Mouse (Mus musculus) liver, embryonic 12.5 days (tissue): ENCODE measurements around the gene Myocos. TPM values are rescaled to one million over a fixed set of nuclear protein-coding genes. Genes with fewer than 3 reads are reported as not detected.

ENCODE experiments used
- ATAC-seq: fragments of 200-750 bp; cut with Nextera tagmentation; 2 replicates; pipeline ENCODE4 v1.8.0; 2017; ENCODE audit warnings: moderate number of reproducible peaks, mild to moderate bottlenecking, moderate library complexity
- H3K27ac ChIP-seq: fragments of 300-500 bp; sonication (generic); 2 replicates; pipeline ENCODE4 v1.5.1; 2016; ENCODE audit warnings: mild to moderate bottlenecking
- H3K27me3 ChIP-seq: fragments of 300-500 bp; sonication (generic); replicated peaks from 2 replicates; pipeline ENCODE4 v1.6.1; 2016; ENCODE audit warnings: mild to moderate bottlenecking, moderate library complexity
- H3K36me3 ChIP-seq: fragments of 300-500 bp; sonication (generic); 2 replicates; pipeline ENCODE4 v1.6.1; 2016; ENCODE audit warnings: mild to moderate bottlenecking, moderate library complexity
- H3K4me1 ChIP-seq: fragments of 300-500 bp; sonication (generic); 2 replicates; pipeline ENCODE4 v1.6.1; 2016
- H3K4me2 ChIP-seq: fragments of 300-500 bp; sonication (generic); 2 replicates; pipeline ENCODE4 v1.6.1; 2016; ENCODE audit warnings: mild to moderate bottlenecking, moderate library complexity
- H3K4me3 ChIP-seq: fragments of 300-500 bp; sonication (generic); 2 replicates; pipeline ENCODE4 v1.5.1; 2016; ENCODE audit warnings: mild to moderate bottlenecking, moderate library complexity
- H3K9ac ChIP-seq: fragments of 300-500 bp; sonication (generic); 2 replicates; pipeline ENCODE4 v1.6.1; 2016; ENCODE audit warnings: mild to moderate bottlenecking, moderate library complexity
- H3K9me3 ChIP-seq: fragments of 300-500 bp; sonication (generic); replicated peaks from 2 replicates; pipeline ENCODE4 v1.6.1; 2016; ENCODE audit warnings: mild to moderate bottlenecking, moderate library complexity
- WGBS: fragments of 180-500 bp; shearing (Covaris S2); methylation state at CpG from one replicate; pipeline ENCODE4 v1.1.7; 2016; ENCODE audit not compliant: insufficient replicate concordance; 5-methylcytosine and 5-hydroxymethylcytosine counted together
- polyA plus RNA-seq: library from polyadenylated mRNA; unstranded; fragments of >200 nt; fragmentation: Nextera tagmentation; extraction: Ambion mirVana; gene quantifications from 2 replicates; pipeline ENCODE4 v1.2.1, GENCODE M21; 2016

Gene Myocos
- not detected in 2 replicates for polyA plus RNA-seq

DNA sequence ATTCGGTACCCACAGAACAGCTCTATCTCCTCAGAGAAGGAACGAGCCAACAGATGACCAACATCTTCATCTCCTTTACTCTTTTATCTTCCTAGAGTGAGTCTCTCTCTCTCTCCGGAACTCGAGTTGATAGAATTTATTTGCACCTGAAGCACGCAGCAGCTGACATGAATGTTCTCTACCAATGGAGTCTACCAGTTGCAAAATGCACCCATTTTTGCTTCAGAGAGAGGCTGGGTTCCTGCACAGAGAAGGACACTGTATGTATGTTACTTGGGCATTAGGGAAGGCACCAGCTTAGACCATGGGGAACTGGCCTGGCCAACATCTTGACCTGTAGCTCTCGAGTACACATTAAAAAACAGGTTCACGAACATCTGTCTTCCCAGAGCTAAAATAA, at the start of gene Myocos:
Gene Myocos (minus strand): TSS at position 101 of the 400 bp plus-strand sequence.
- Histone ChIP-seq H3K36me3 (no peaks in the 10 kb centered on the region), H3K9ac (no peak within 1 kb of the TSS), H3K4me3 (no peak within 1 kb of the TSS), H3K27me3 (no peaks in the 10 kb centered on the region; the same call in 1 of the 2 replicates), H3K4me2 (no peak within 1 kb of the TSS), H3K27ac (no peak within 1 kb of the TSS), H3K9me3 (no peaks in the 10 kb centered on the region), H3K4me1 (peaks cover 7% of the 10 kb centered on the region; the same call in 1 of the 2 replicates)
- 65% methylated on average over 7 of the region's 7 CpGs for WGBS
- no peak for ATAC-seq

DNA sequence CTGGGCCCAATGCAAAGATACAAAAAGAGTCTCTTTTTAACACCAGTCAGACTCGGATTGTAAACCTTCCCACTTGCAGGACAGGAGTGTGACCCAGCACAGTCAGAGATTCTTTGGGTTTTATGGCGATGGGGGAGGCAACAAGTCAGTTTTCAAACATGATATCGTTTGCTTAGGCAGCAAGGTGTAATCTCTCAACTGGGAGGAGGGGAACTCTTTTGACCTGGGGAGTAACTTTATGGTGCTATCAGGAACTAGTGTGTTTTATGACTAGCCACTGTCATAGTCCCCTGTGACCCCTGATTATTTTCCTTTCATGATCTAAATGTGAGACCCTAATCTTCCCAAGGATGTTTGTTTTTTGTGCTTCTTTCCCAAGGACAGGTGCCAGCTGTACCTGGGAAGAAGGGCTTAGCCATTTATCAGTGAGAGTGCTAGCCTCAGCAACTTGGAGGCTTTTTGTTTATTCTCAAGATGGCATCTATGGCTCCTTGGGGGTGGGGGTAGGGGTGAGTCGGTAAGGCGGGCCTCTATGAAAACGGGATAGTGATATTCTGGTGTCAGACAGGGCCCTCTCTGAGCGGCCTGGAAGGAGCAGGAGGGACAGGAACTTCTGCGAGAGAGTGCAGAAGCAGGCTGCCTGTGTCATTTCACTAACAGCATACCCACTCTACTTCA, 42.5 kb upstream of the Myocos start:
- WGBS: 80% methylated on average over 8 of the region's 8 CpGs
- no peak; the same call in 1 of the 2 replicates for ATAC-seq

DNA sequence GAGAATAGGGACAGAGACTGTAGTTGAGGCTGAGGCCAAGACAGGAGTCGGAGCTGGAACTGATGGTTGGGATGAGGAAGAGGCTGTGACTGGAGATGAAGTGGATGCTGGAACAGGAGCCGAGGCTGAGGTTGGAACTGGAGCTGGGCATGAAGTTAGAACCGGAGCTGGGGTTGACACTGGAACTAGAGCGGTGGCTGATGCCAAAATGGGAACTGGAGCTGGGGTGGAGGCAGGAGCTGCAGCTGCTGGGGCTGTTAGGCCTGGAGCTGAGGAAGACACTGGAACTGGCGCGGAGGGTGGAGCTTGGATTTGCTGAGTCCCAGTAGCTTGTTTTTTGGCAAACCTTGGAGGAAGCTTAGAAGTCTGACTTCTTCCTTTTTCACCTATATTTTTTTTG, 39.8 kb upstream of the Myocos start:
- Histone ChIP-seq H3K4me3 (no peak overlapping the region), H3K27ac (no peak overlapping the region), H3K4me2 (no peak overlapping the region), H3K4me1 (no peaks in the 10 kb centered on the region), H3K36me3 (peaks cover 86% of the 10 kb centered on the region), H3K9ac (no peak overlapping the region), H3K9me3 (no peaks in the 10 kb centered on the region), H3K27me3 (no peaks in the 10 kb centered on the region)
- 91% methylated on average over 6 of the region's 6 CpGs for WGBS
- no peak for ATAC-seq

More for the DNA sequence above, 42.5 kb upstream of the Myocos start:
- Histone ChIP-seq H3K27me3 (no peaks in the 10 kb centered on the region), H3K9ac (no peak overlapping the region), H3K27ac (no peak overlapping the region), H3K4me3 (no peak overlapping the region), H3K4me2 (no peak overlapping the region), H3K36me3 (peaks cover 83% of the 10 kb centered on the region), H3K9me3 (no peaks in the 10 kb centered on the region), H3K4me1 (no peaks in the 10 kb centered on the region)

DNA sequence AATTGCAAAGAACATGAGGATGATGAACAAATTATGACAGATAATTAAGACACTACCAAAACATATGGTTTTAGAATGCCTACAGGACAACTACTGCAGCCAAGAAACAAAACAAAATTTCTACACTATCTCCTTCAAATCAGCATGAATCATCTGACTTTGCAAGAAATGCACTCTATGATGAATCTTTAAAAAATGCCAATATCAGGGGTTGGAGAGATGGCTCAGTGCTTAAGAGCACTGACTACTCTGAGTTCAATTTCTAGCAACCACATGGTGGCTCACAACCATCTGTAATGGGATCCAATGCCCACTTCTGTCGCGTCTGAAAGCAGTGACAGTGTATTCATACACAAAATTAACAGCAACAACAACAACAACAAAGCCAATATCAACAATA, 35.7 kb upstream of the Myocos start:
- Histone ChIP-seq H3K9me3 (no peaks in the 10 kb centered on the region), H3K9ac (no peak overlapping the region), H3K27ac (no peak overlapping the region), H3K36me3 (peaks cover 91% of the 10 kb centered on the region), H3K4me3 (no peak overlapping the region), H3K27me3 (no peaks in the 10 kb centered on the region), H3K4me2 (no peak overlapping the region), H3K4me1 (no peaks in the 10 kb centered on the region)
- 90% methylated on average over 2 of the region's 2 CpGs for WGBS
- no peak for ATAC-seq

DNA sequence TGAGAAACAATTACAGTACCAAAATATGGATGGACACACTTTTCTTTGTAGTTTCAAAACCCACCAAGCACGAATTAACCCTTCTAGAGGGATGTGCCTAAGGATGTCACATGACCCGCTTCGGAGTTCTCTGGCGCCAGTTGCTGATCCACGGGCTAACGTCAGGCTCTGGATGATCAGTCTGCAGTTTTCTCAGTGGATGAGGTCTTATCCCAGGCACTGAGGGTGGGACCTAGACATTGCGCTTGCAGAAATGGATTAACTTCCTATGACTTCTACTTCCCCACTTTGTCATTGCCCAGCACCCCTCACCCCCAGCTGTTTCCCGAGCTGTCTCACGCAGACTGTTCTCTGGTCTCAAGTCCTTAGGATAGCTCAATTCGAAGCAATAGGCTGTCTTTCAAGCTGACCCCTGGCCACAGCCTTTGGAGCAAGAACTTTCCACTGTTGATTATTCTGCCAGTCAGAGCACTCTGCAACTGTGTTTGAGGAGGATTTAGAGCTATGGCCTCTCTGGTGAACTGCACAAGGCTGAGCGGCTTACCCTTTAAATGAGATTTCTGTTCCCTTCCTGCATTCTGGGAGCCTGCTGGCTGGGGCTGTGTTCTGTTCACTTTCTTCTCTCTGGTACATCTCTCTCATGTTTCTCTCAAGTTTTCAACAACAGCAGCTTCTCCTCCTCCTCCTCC, 7.6 kb upstream of the Myocos start:
- no peaks in the 10 kb centered on the region for H3K27me3 ChIP-seq
- no peak overlapping the region for H3K27ac ChIP-seq
- H3K4me2 ChIP-seq: peak overlapping the region; percentile 61
- ATAC-seq: peak; percentile 83
- peak overlapping the region; percentile 66 for H3K9ac ChIP-seq
- H3K36me3 ChIP-seq: peaks cover 19% of the 10 kb centered on the region
- H3K4me1 ChIP-seq: peaks cover 5% of the 10 kb centered on the region
- H3K9me3 ChIP-seq: no peaks in the 10 kb centered on the region
- H3K4me3 ChIP-seq: peak overlapping the region; percentile 33
- 3% methylated on average over 11 of the region's 11 CpGs for WGBS

DNA sequence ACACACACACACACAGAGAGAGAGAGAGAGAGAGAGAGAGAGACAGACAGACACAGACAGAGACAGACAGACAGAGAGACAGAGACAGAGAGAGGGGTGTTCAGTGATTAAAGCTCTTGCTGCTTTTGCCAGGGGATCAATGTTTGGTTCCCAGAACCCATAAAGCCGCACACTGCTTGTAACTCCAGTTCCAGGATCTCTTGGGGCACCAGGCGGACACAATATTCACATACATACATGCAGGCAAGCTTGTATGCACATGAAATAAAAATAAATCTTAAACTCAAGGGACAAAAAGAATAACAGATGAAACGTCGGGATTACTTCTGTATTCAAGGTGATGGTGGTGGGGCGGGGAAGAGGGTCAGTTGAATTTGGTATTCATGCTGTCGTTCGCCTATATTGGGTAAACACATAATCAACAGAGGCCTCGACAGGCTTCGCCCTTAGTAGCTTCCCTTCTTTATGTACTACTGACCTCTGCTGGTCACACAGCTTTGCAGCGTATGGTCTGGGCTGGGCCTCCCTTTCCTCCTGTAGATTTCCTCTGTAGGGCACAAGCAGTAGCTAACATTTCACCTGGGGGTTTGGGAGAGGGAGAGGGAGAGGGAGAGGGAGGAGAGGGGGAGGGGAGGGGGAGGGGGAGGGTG, 6.9 kb upstream of the Myocos start:
- Histone ChIP-seq H3K4me3 (peak overlapping the region; percentile 33), H3K36me3 (peaks cover 12% of the 10 kb centered on the region), H3K9ac (peak overlapping the region; percentile 66; the same call in 1 of the 2 replicates), H3K4me1 (peaks cover 11% of the 10 kb centered on the region), H3K27ac (no peak overlapping the region), H3K27me3 (no peaks in the 10 kb centered on the region), H3K9me3 (no peaks in the 10 kb centered on the region), H3K4me2 (peak overlapping the region; percentile 61)
- peak; percentile 92 for ATAC-seq
- WGBS: 10% methylated on average over 10 of the region's 10 CpGs

DNA sequence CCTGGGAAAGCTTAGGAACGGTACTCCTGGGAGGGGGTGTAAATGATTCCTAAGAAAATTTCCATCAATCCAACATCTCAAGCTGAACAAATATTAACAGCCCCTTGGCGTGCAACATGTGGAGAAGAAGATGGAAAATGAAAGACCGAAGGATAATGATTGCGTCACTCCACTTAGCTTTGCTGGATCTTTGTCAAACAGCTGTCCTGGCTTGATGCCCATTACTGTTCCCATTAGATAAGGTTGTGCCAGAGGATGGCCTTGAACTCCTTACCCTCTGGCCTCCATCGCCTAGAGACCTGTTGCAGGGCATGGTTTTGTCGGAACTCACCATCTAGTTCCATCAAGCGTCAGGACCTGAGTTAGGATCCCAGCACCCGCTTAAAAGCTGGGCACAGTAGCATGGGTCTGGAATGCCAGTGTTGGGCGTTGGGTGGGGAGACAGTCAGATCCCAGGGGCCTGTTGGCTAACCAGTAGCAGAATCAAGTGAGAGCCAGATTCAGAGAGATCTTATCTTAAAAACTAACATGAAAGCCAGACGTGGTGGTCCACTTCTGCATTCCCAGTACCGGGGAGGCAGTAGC, 2.3 kb upstream of the Myocos start:
- no peak for ATAC-seq
- no peak overlapping the region for H3K9ac ChIP-seq
- peaks cover 7% of the 10 kb centered on the region; the same call in 1 of the 2 replicates for H3K4me1 ChIP-seq
- H3K9me3 ChIP-seq: no peaks in the 10 kb centered on the region
- no peaks in the 10 kb centered on the region for H3K27me3 ChIP-seq
- H3K36me3 ChIP-seq: no peaks in the 10 kb centered on the region
- no peak overlapping the region for H3K27ac ChIP-seq
- no peak overlapping the region for H3K4me2 ChIP-seq
- 55% methylated on average over 11 of the region's 11 CpGs for WGBS
- H3K4me3 ChIP-seq: no peak overlapping the region

DNA sequence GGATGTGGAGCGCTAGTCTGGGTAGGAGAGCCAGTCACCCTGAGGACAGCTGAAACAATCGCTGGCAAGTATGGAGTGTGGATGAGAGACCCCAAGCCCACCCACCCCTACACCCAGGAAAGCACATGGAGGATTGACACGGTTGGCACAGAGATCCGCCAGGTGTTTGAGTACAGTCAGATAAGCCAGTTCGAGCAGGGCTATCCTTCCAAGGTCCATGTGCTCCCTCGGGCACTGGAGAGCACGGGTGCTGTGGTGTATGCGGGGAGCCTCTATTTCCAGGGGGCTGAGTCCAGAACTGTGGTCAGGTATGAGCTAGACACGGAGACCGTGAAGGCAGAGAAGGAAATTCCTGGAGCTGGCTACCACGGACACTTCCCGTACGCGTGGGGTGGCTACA, 9.6 kb downstream of the Myocos start:
- no peaks in the 10 kb centered on the region for H3K4me1 ChIP-seq
- no peak for ATAC-seq
- 84% methylated on average over 14 of the region's 14 CpGs for WGBS
- H3K36me3 ChIP-seq: no peaks in the 10 kb centered on the region
- H3K4me3 ChIP-seq: no peak overlapping the region
- H3K9me3 ChIP-seq: no peaks in the 10 kb centered on the region
- no peak overlapping the region for H3K27ac ChIP-seq
- H3K9ac ChIP-seq: no peak overlapping the region
- no peak overlapping the region for H3K4me2 ChIP-seq
- peaks cover 5% of the 10 kb centered on the region for H3K27me3 ChIP-seq

DNA sequence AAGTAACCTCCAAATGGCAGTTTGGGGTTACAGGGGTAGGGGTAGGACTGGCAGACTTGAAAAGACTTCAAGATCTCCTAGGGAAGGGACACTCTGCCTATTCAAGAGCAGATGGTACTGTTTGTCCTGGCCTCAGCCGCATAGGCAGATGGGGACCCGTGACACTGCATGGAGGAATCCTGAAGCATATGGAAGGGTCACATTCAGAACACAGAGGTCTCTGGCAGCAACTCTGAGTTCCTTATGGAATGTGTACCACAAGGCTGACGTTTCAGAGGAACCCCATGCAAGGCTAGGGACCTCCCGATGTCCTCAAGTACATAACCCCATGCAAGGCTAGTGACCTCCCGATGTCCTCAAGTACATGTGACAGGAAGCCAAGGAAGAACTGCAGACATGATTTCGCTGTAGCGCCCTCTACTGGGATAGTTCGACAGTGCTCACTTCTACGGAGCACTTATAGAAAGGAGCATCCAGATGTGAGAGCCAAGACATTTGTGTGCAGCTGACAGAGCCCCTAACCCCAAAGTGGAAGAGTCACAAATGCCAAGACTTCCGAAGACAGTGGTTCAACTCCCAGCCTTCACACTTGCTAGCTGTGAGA, 11.8 kb downstream of the Myocos start:
- Histone ChIP-seq H3K4me3 (no peak overlapping the region), H3K27me3 (peaks cover 5% of the 10 kb centered on the region; the same call in 1 of the 2 replicates), H3K4me2 (no peak overlapping the region), H3K27ac (no peak overlapping the region), H3K36me3 (no peaks in the 10 kb centered on the region), H3K9me3 (no peaks in the 10 kb centered on the region), H3K9ac (no peak overlapping the region), H3K4me1 (no peaks in the 10 kb centered on the region)
- no peak for ATAC-seq
- WGBS: 63% methylated on average over 10 of the region's 10 CpGs

DNA sequence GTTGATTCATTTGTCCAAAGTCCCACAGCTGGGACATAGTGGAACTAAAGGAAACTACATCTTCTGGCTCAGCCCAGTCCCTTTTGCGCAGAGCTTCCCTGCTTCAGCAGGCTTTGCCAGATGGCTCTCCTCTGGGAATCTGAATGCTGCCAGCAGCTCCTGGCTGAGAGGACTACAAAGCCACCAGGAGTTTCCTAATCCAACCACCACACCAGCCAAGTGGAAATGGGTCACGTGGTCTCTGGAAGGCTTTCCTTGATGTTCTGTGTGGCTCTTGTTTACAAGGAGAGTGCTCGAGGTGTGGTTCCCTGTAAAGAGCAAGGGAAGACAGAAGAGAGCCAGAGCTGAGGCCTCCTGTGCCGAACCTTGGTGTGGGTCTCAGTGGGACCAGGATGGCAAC, 14.3 kb downstream of the Myocos start:
- no peak for ATAC-seq
- H3K36me3 ChIP-seq: no peaks in the 10 kb centered on the region

DNA sequence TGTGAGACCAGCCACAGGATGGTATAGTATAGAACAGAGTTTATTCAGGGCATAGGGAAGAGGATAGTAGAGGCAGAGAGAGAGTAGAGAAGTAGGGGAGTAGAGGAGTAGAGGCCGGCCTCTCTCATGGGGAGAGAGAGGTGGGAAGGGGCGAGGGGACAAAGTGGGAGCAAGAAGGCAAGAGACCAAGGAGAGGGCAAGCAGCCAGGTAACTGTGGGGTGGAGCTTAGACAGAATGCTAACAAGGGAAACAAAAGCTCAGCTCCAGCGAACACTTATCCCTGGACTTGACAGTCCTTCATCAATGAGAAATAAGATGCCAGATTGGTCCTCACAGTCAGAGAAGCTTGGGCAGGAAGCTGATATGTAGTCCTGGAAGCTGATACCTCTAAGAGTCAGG, 15.4 kb downstream of the Myocos start:
- Histone ChIP-seq H3K4me1 (no peaks in the 10 kb centered on the region), H3K4me2 (no peak overlapping the region), H3K9me3 (no peaks in the 10 kb centered on the region), H3K27me3 (0 out of 2 replicates have a peak, but pooled peaks cover 3% of the 10 kb centered on the region), H3K4me3 (no peak overlapping the region), H3K27ac (no peak overlapping the region), H3K9ac (no peak overlapping the region), H3K36me3 (no peaks in the 10 kb centered on the region)
- no peak for ATAC-seq
- 51% methylated on average over 3 of the region's 3 CpGs for WGBS

More for the DNA sequence above, 14.3 kb downstream of the Myocos start:
- Histone ChIP-seq H3K4me3 (no peak overlapping the region), H3K4me1 (no peaks in the 10 kb centered on the region), H3K9ac (no peak overlapping the region), H3K27me3 (peaks cover 7% of the 10 kb centered on the region; the same call in 1 of the 2 replicates), H3K4me2 (no peak overlapping the region), H3K27ac (no peak overlapping the region), H3K9me3 (no peaks in the 10 kb centered on the region)
- WGBS: 41% methylated on average over 4 of the region's 4 CpGs
